ENCODE assay signal across 13 mouse cellular contexts in genomic region chr9:14904741-14905475, GRCm38 (mm10). TPM values are rescaled to one million over a fixed set of nuclear protein-coding genes. Genes with fewer than 3 reads are reported as not detected.
DNase-seq lines count a peak whose midpoint lies in the region; ATAC-seq and TF ChIP-seq lines count a peak whose summit lies in the region.
"Had no signal": no experiment of that assay in that cellular context is flagged by ENCODE, and none has a peak within 500 bp of the region (broad histone marks: within the 10 kb centered on the region; RNA-seq: fewer than 3 reads in every experiment).

No protein-coding gene starts in this region.

- peak; percentile 39 for DNase-seq in embryo, embryonic 11 days
- DNase-seq in embryo, embryonic 10.5 days (ENCODE audit: low spot score), result no peak
- peak in 1 of 2 experiments; percentile 28 for DNase-seq in left cerebral cortex, adult 2 months (ENCODE audit: extremely low spot score in 1 of 2, low spot score in 2 of 2)
- no peak for DNase-seq in left cerebral cortex, postnatal 10 days (ENCODE audit: extremely low spot score in 1 of 2, low spot score in 2 of 2)
- DNase-seq in CD4-positive helper T cell, adult 2 months (ENCODE audit: low read depth, low spot score), result peak; percentile 54
- no peak for DNase-seq in forebrain, postnatal 0 days
- no peak for DNase-seq in ovary, postnatal 10 days (ENCODE audit: low spot score)
- DNase-seq: lung, postnatal 14 days had no signal

- ATAC-seq in forebrain, postnatal 0 days, result 0 out of 2 replicates have a peak, but pooled peaks have one; percentile 19
- no peak for ATAC-seq in intestine, embryonic 16.5 days

- no peaks in the 10 kb centered on the region for H3K36me3 ChIP-seq in forebrain, postnatal 0 days (ENCODE audit: insufficient read depth)
- no peaks in the 10 kb centered on the region for H3K36me3 ChIP-seq in intestine, embryonic 16.5 days (ENCODE audit: control insufficient read depth, insufficient read depth, low read length)
- H3K36me3 ChIP-seq: embryonic facial prominence, embryonic 12.5 days; neural tube, embryonic 12.5 days had no signal

- peak overlapping the region; percentile 11; the same call in 1 of the 2 replicates for H3K27ac ChIP-seq in left cerebral cortex, adult 2 months
- H3K27ac ChIP-seq in forebrain, postnatal 0 days (ENCODE audit: low read depth, low read length), result no peak overlapping the region
- H3K27ac ChIP-seq in intestine, embryonic 16.5 days (ENCODE audit: low read length), result no peak overlapping the region
- H3K27ac ChIP-seq: embryonic facial prominence, embryonic 12.5 days; neural tube, embryonic 12.5 days had no signal

- no peaks in the 10 kb centered on the region for H3K27me3 ChIP-seq in forebrain, postnatal 0 days (ENCODE audit: insufficient read depth, low read length)
- H3K27me3 ChIP-seq in intestine, embryonic 16.5 days (replicated peaks; ENCODE audit: control insufficient read depth, insufficient read depth, low read length), result no peaks in the 10 kb centered on the region
- H3K27me3 ChIP-seq: embryonic facial prominence, embryonic 12.5 days; neural tube, embryonic 12.5 days had no signal

- no peaks in the 10 kb centered on the region for H3K9me3 ChIP-seq in forebrain, postnatal 0 days (ENCODE audit: low read length)
- H3K9me3 ChIP-seq in intestine, embryonic 16.5 days (ENCODE audit: control insufficient read depth, low read length), result no peaks in the 10 kb centered on the region
- H3K9me3 ChIP-seq: embryonic facial prominence, embryonic 12.5 days; neural tube, embryonic 12.5 days had no signal

- WGBS in forebrain, postnatal 0 days, result 56% methylated on average over 9 of the region's 9 CpGs
- WGBS in intestine, embryonic 16.5 days, result 47% methylated on average over 9 of the region's 9 CpGs

- H3K4me1 ChIP-seq in forebrain, postnatal 0 days (ENCODE audit: insufficient read depth), result no peaks in the 10 kb centered on the region
- peaks cover 2% of the 10 kb centered on the region; the same call in 1 of the 2 replicates for H3K4me1 ChIP-seq in intestine, embryonic 16.5 days (ENCODE audit: control insufficient read depth, insufficient read depth, low read length)

- no peak overlapping the region for H3K9ac ChIP-seq in forebrain, postnatal 0 days
- no peak overlapping the region for H3K9ac ChIP-seq in intestine, embryonic 16.5 days (ENCODE audit: low read depth, low read length)
- H3K9ac ChIP-seq: embryonic facial prominence, embryonic 12.5 days; neural tube, embryonic 12.5 days had no signal

- no peak overlapping the region for H3K4me3 ChIP-seq in left cerebral cortex, adult 2 months
- no peak overlapping the region for H3K4me3 ChIP-seq in forebrain, postnatal 0 days (ENCODE audit: low read depth, low read length)
- H3K4me3 ChIP-seq in intestine, embryonic 16.5 days (ENCODE audit: low read length), result no peak overlapping the region
- H3K4me3 ChIP-seq: embryonic facial prominence, embryonic 12.5 days; neural tube, embryonic 12.5 days had no signal

- intact Hi-C loops in left cerebral cortex, adult 2 months (cut with DNase I), result loop anchor here (5.0 kb wide), 2 partner anchors 77 to 92 kb away; no protein-coding TSS in a partner anchor
- intact Hi-C loops in left cerebral cortex, postnatal 10 days (cut with DNase I), result no loop called here

- no peak overlapping the region for H3K4me2 ChIP-seq in forebrain, postnatal 0 days (ENCODE audit: low read depth)
- no peak overlapping the region for H3K4me2 ChIP-seq in intestine, embryonic 16.5 days (ENCODE audit: low read depth, low read length)
- H3K4me2 ChIP-seq: embryonic facial prominence, embryonic 12.5 days; neural tube, embryonic 12.5 days had no signal

- no peak for TF ChIP-seq CTCF in left cerebral cortex, adult 2 months (IDR thresholded peaks at IDR 0.05)
- no peak for TF ChIP-seq CTCF in forebrain, postnatal 0 days (IDR thresholded peaks at IDR 0.05; ENCODE audit: low read depth)

RNA-seq across cellular contexts. Expression of gene Izumo1r, which starts 1.2 kb away (rescaled TPM):
- not detected for total RNA-seq in left cerebral cortex, adult 2 months (2021)
- total RNA-seq in left cerebral cortex, postnatal 10 days (2021), result not detected
- not detected in 2 replicates for total RNA-seq in forebrain, postnatal 0 days (2014; rRNA removed)
- polyA plus RNA-seq in forebrain, postnatal 0 days (2015; fragmentation: Nextera tagmentation; extraction: Ambion mirVana), result not detected in 2 replicates
- not detected in 2 replicates for polyA plus RNA-seq in intestine, embryonic 16.5 days (2015; fragmentation: Nextera tagmentation; extraction: Ambion mirVana)
- total RNA-seq: gastrocnemius, postnatal 4 days; left cerebral cortex, postnatal 14 days had no signal
- polyA plus RNA-seq: neural tube, embryonic 12.5 days had no signal

RNA-seq across cellular contexts. Expression of gene Gpr83, which starts 44.9 kb away (rescaled TPM):
- total RNA-seq in left cerebral cortex, adult 2 months (2021), result 10 to 100 TPM; 20.0 to 23.6 TPM
- total RNA-seq in left cerebral cortex, postnatal 10 days (2021), result 1 to 10 TPM; 5.4 to 10.0 TPM
- 1.8 and 4.0 TPM in 2 replicates for total RNA-seq in forebrain, postnatal 0 days (2014; rRNA removed)
- polyA plus RNA-seq in forebrain, postnatal 0 days (2015; fragmentation: Nextera tagmentation; extraction: Ambion mirVana), result 2.6 and 2.7 TPM in 2 replicates
- 0.32 TPM in 2 replicates for polyA plus RNA-seq in intestine, embryonic 16.5 days (2015; fragmentation: Nextera tagmentation; extraction: Ambion mirVana)

Comparison
In these comparisons a context has a peak if more than half of its experiments do, and no peak if none do; other contexts are left out.
1. DNase-seq: peak in embryo, embryonic 11 days (single experiment) and CD4-positive helper T cell, adult 2 months (single experiment); none in embryo, embryonic 10.5 days (single experiment), left cerebral cortex, postnatal 10 days (0 of 2), forebrain, postnatal 0 days (single experiment) and ovary, postnatal 10 days (single experiment).